Mouse (Mus musculus) hindbrain, postnatal 0 days (tissue): ENCODE results near the gene Nol11. TPM values are rescaled to one million over a fixed set of nuclear protein-coding genes. Genes with fewer than 3 reads are reported as not detected.

Source experiments
- ATAC-seq: fragments of 200-750 bp; cut with Nextera tagmentation; 2 replicates; pipeline ENCODE4 v1.8.0; 2017; ENCODE audit warnings: mild to moderate bottlenecking, moderate TSS enrichment, moderate library complexity
- DNase-seq: peaks from one replicate; pipeline ENCODE4 v3.0.0-alpha.2; 2015; ENCODE audit warnings: low spot score
- H3K27ac ChIP-seq: fragments of 300-500 bp; sonication (generic); 2 replicates; pipeline ENCODE4 v1.5.1; 2014; ENCODE audit warnings: mild to moderate bottlenecking
- H3K27me3 ChIP-seq: fragments of 300-500 bp; sonication (generic); 2 replicates; pipeline ENCODE4 v1.6.1; 2014; ENCODE audit warnings: low read length, mixed read lengths; ENCODE audit not compliant: insufficient read depth
- H3K36me3 ChIP-seq: fragments of 300-500 bp; sonication (generic); 2 replicates; pipeline ENCODE4 v1.6.1; 2014; ENCODE audit warnings: low read length, mixed read lengths; ENCODE audit not compliant: insufficient read depth
- H3K4me1 ChIP-seq: fragments of 300-500 bp; sonication (generic); 2 replicates; pipeline ENCODE4 v1.6.1; 2014; ENCODE audit warnings: antibody characterized with exemption, low read length, mixed read lengths; ENCODE audit not compliant: insufficient read depth
- H3K4me2 ChIP-seq: fragments of 300-500 bp; sonication (generic); 2 replicates; pipeline ENCODE4 v1.6.1; 2014; ENCODE audit warnings: low read depth, mild to moderate bottlenecking, low read length, moderate library complexity, mixed read lengths
- H3K4me3 ChIP-seq: fragments of 300-500 bp; sonication (generic); 2 replicates; pipeline ENCODE4 v1.5.1; 2014; ENCODE audit warnings: low read length
- H3K9ac ChIP-seq: fragments of 300-500 bp; sonication (generic); replicated peaks from 2 replicates; pipeline ENCODE4 v1.6.1; 2014; ENCODE audit warnings: mild to moderate bottlenecking, low read length, moderate library complexity, mixed read lengths
- H3K9me3 ChIP-seq: fragments of 300-500 bp; sonication (generic); 2 replicates; pipeline ENCODE4 v1.6.1; 2016; ENCODE audit warnings: low read length, mixed read lengths
- CTCF ChIP-seq: IDR thresholded peaks from 2 replicates; pipeline ENCODE4 v1.5.1; 2016; ENCODE audit warnings: antibody characterized with exemption, control low read depth, low read depth
- WGBS: fragments of 180-500 bp; shearing (Covaris S2); extraction: QIAGEN DNeasy Blood & Tissue Kit; methylation state at CpG from one replicate; pipeline ENCODE4 v1.1.7; 2014; 5-methylcytosine and 5-hydroxymethylcytosine counted together
- polyA plus RNA-seq: library from polyadenylated mRNA; unstranded; fragments of >200 nt; fragmentation: Nextera tagmentation; extraction: Ambion mirVana; gene quantifications from 2 replicates; pipeline ENCODE4 v1.2.1, GENCODE M21; 2015
- total RNA-seq: library from RNA; depleted of rRNA; stranded (reverse); fragments of >200 nt; gene quantifications from 2 replicates; pipeline ENCODE4 v1.2.3, GENCODE M21; 2014; rRNA removed

The Nol11 gene
- total and polyA plus RNA-seq, 2 experiments from 2014 or later = 31.5 to 35.3 TPM

DNA sequence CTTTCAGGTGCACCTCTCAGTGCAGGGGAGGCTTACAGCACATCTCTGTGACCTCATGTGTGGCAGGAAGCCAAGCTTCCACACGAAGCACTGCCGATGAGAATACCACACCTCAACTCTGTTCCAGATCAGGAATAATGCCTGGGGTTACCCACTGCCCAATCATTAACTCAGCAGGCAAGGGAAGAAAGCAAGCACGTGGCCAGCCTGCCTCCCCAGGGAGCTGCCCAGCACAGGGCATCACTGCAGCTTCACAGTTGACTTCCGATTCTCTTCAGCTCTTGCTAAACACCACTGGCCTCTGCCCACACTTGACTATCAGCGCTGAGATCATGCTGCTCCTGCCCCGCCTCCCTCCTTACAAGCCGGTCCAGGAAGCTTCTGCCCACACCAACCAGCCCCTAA lies 64.9 kb downstream of the Nol11 start:
- no peak for TF ChIP-seq CTCF
- Histone ChIP-seq H3K36me3 (no peaks in the 10 kb centered on the region), H3K9me3 (no peaks in the 10 kb centered on the region), H3K9ac (0 out of 2 replicates have a peak overlapping the region, but pooled peaks have one; percentile 13), H3K27ac (peak overlapping the region; percentile 32), H3K4me3 (no peak overlapping the region), H3K4me2 (peak overlapping the region; percentile 21; the same call in 1 of the 2 replicates), H3K4me1 (peaks cover 10% of the 10 kb centered on the region), H3K27me3 (no peaks in the 10 kb centered on the region)
- ATAC-seq (peak; percentile 58; the same call in 1 of the 2 replicates), DNase-seq (peak; percentile 31)
- WGBS = 12% methylated on average over 7 of the region's 7 CpGs

GRCm38 (mm10) chr11:107117789-107118188 lies 71.4 kb downstream of the Nol11 start:
- no peaks in the 10 kb centered on the region for H3K27me3 ChIP-seq
- H3K4me3 ChIP-seq = no peak overlapping the region
- H3K27ac ChIP-seq = no peak overlapping the region
- H3K4me1 ChIP-seq = no peaks in the 10 kb centered on the region
- no peak overlapping the region for H3K4me2 ChIP-seq
- ATAC-seq (no peak), DNase-seq (no peak)
- no peaks in the 10 kb centered on the region for H3K9me3 ChIP-seq
- no peak overlapping the region for H3K9ac ChIP-seq
- TF ChIP-seq CTCF = no peak
- no peaks in the 10 kb centered on the region for H3K36me3 ChIP-seq
- 58% methylated on average over 12 of the region's 12 CpGs for WGBS

Other genes starting within 250 kb of the Nol11 start
- gene Kpna2, start 189.8 kb downstream of the Nol11 start, total RNA-seq = 85.8 and 94.4 TPM in 2 replicates
- 106 and 111 TPM in 2 replicates for gene Kpna2, start 189.8 kb downstream of the Nol11 start, polyA plus RNA-seq
- 6.8 and 9.7 TPM in 2 replicates for gene 1810010H24Rik, start 163.7 kb downstream of the Nol11 start, total RNA-seq
- 10.6 and 12.0 TPM in 2 replicates for gene 1810010H24Rik, start 163.7 kb downstream of the Nol11 start, polyA plus RNA-seq
- 30.0 and 42.1 TPM in 2 replicates for gene Bptf, start 57.3 kb downstream of the Nol11 start, total RNA-seq
- gene Bptf, start 57.3 kb downstream of the Nol11 start, polyA plus RNA-seq = 19.7 and 19.8 TPM in 2 replicates